Mouse (Mus musculus) ovary, postnatal 10 days (tissue): ENCODE measurements around the gene Slc25a23.
A peak's percentile ranks its signal among the peaks of the same experiment; 100 is the strongest.

Experiments used
- DNase-seq: peaks from one replicate; pipeline ENCODE4 v3.0.0; 2022; ENCODE audit warnings: low spot score

The Slc25a23 gene

GRCm38 (mm10) chr17:57012245-57012795, 47.3 kb downstream of the Slc25a23 start:
- no peak for DNase-seq

GRCm38 (mm10) chr17:57011236-57012141, 48.2 kb downstream of the Slc25a23 start, which contains the start of the genes Gtf2f1 and Gm17949:
TSS of gene Gtf2f1 (minus strand) at chr17:57011288.
TSS of gene Gm17949 (plus strand) at chr17:57011469.
- DNase-seq: peak; percentile 77

GRCm38 (mm10) chr17:57010911-57011235, 48.8 kb downstream of the Slc25a23 start:
- no peak for DNase-seq

GRCm38 (mm10) chr17:57007137-57007905, 52.3 kb downstream of the Slc25a23 start:
- no peak for DNase-seq

GRCm38 (mm10) chr17:57003994-57004393, 55.7 kb downstream of the Slc25a23 start:
- DNase-seq: no peak

- no peak for DNase-seq
Measured at GRCm38 (mm10) chr17:57001228-57001627, 58.4 kb downstream of the Slc25a23 start.

GRCm38 (mm10) chr17:56999968-57000609, 59.6 kb downstream of the Slc25a23 start, which contains the start of gene Pspn:
TSS of gene Pspn (minus strand) at chr17:57000018.
- no peak for DNase-seq

- DNase-seq: no peak
Measured at GRCm38 (mm10) chr17:56999414-56999813, 60.2 kb downstream of the Slc25a23 start.

GRCm38 (mm10) chr17:56997029-56997667, 62.5 kb downstream of the Slc25a23 start, which contains the start of gene Alkbh7:
TSS of gene Alkbh7 (plus strand) at chr17:56997339.
- peak; percentile 67 for DNase-seq

- no peak for DNase-seq
Measured at GRCm38 (mm10) chr17:56996506-56996905, 63.2 kb downstream of the Slc25a23 start.

- DNase-seq: no peak
Measured at GRCm38 (mm10) chr17:56995046-56995445, 64.6 kb downstream of the Slc25a23 start.
